Mouse (Mus musculus): ENCODE measurements around the gene Map4k2. TPM values are rescaled to one million over a fixed set of nuclear protein-coding genes. Genes with fewer than 3 reads are reported as not detected.

Gene Map4k2
- polyA plus RNA-seq, 1 experiment from 2014 or later: 11.3 TPM

DNA sequence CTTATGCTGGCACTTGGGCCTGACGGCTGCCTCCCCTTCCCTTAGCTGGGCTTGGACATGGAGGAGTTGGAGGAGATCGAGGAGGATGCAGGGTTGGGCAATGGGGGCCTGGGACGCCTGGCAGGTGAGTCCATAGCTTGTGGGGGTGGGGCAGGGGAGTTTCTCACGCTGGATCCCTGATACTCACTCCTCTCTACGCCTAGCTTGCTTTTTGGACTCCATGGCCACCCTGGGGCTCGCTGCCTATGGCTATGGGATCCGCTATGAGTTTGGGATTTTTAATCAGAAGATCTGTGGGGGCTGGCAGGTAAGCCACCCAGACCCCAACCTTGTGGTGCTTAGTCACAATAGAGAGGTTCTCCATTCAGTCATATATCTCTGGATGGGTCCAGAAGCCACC, 44.9 kb downstream of the Map4k2 start:
- Histone ChIP-seq H3K4me1 (peaks cover 16% of the 10 kb centered on the region; the same call in 1 of the 2 replicates), H3K9ac (no peak overlapping the region; the same call in 1 of the 2 replicates), H3K4me2 (no peak overlapping the region), H3K27me3 (0 out of 2 replicates have a peak, but pooled peaks cover 2% of the 10 kb centered on the region), H3K27ac (no peak overlapping the region), H3K9me3 (replicated peaks) (no peaks in the 10 kb centered on the region), H3K4me3 (no peak overlapping the region), H3K36me3 (ENCODE audit: poor library complexity, severe bottlenecking) (no peaks in the 10 kb centered on the region)
- no peak for ATAC-seq
- 76% methylated on average over 7 of the region's 7 CpGs for WGBS

- H3K27me3 ChIP-seq: 0 out of 2 replicates have a peak, but pooled peaks cover 2% of the 10 kb centered on the region
- no peaks in the 10 kb centered on the region for H3K36me3 ChIP-seq (ENCODE audit: poor library complexity, severe bottlenecking)
- H3K9ac ChIP-seq: no peak overlapping the region
- WGBS: 65% methylated on average over 9 of the region's 9 CpGs
- H3K4me3 ChIP-seq: no peak overlapping the region
- no peaks in the 10 kb centered on the region for H3K9me3 ChIP-seq (replicated peaks)
- no peak overlapping the region for H3K4me2 ChIP-seq
- no peak overlapping the region for H3K27ac ChIP-seq
- no peak for ATAC-seq
- H3K4me1 ChIP-seq: peaks cover 16% of the 10 kb centered on the region; the same call in 1 of the 2 replicates
Measured at GRCm38 (mm10) chr19:6386234-6386633, 45.3 kb downstream of the Map4k2 start.

DNA sequence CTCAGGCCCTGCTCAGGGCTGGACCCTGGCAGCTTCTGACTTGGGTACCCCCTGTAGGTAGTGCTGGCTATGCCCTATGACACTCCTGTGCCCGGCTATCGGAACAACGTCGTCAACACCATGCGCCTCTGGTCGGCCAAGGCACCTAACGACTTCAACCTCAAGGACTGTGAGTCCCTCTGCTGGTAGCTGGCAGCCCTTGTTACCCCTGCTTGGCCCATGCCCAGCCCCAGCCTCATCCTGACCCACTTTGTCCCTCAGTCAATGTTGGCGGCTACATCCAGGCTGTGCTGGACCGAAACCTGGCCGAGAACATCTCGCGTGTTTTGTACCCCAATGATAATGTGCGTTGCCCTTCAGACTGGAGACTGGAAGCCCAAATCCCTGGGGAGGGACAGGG, 47.1 kb downstream of the Map4k2 start:
- no peak overlapping the region for H3K27ac ChIP-seq
- no peak overlapping the region for H3K4me3 ChIP-seq
- 84% methylated on average over 13 of the region's 13 CpGs for WGBS
- 0 out of 2 replicates have a peak, but pooled peaks cover 2% of the 10 kb centered on the region for H3K27me3 ChIP-seq
- ATAC-seq: no peak
- H3K9me3 ChIP-seq (replicated peaks): no peaks in the 10 kb centered on the region
- no peak overlapping the region for H3K4me2 ChIP-seq
- no peak overlapping the region for H3K9ac ChIP-seq
- peaks cover 16% of the 10 kb centered on the region; the same call in 1 of the 2 replicates for H3K4me1 ChIP-seq
- H3K36me3 ChIP-seq (ENCODE audit: poor library complexity, severe bottlenecking): no peaks in the 10 kb centered on the region

GRCm38 (mm10) chr19:6389803-6390202, 48.9 kb downstream of the Map4k2 start:
- Histone ChIP-seq H3K4me2 (peak overlapping the region; percentile 52), H3K4me1 (peaks cover 7% of the 10 kb centered on the region; the same call in 1 of the 2 replicates), H3K27ac (no peak overlapping the region), H3K9me3 (replicated peaks) (no peaks in the 10 kb centered on the region), H3K27me3 (0 out of 2 replicates have a peak, but pooled peaks cover 2% of the 10 kb centered on the region), H3K36me3 (ENCODE audit: poor library complexity, severe bottlenecking) (no peaks in the 10 kb centered on the region), H3K9ac (peak overlapping the region; percentile 46; the same call in 1 of the 2 replicates), H3K4me3 (peak overlapping the region; percentile 14)
- WGBS: 5% methylated on average over 16 of the region's 16 CpGs
- ATAC-seq: no peak

DNA sequence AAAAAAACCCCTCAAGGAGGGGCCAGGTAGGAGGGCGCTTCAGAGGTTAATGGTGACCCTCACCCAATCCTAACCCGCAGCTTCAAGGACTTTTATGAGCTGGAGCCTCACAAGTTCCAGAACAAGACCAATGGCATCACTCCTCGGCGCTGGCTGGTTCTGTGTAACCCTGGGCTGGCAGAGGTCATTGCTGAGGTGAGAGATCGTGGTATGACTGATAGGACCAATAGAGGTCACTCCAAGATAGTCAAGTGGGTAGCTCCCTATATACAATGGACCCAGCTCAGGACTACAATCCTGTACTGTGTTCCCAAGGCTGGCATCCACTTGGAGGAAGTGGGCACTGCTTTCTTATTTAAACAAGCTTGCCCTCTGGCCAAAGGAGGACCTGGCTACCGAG, 49.3 kb downstream of the Map4k2 start:
- H3K9ac ChIP-seq: no peak overlapping the region
- H3K36me3 ChIP-seq (ENCODE audit: poor library complexity, severe bottlenecking): no peaks in the 10 kb centered on the region
- no peak for ATAC-seq
- no peaks in the 10 kb centered on the region for H3K9me3 ChIP-seq (replicated peaks)
- H3K27me3 ChIP-seq: 0 out of 2 replicates have a peak, but pooled peaks cover 2% of the 10 kb centered on the region
- peaks cover 7% of the 10 kb centered on the region; the same call in 1 of the 2 replicates for H3K4me1 ChIP-seq
- H3K27ac ChIP-seq: no peak overlapping the region
- 61% methylated on average over 6 of the region's 6 CpGs for WGBS
- H3K4me3 ChIP-seq: no peak overlapping the region
- H3K4me2 ChIP-seq: no peak overlapping the region

DNA sequence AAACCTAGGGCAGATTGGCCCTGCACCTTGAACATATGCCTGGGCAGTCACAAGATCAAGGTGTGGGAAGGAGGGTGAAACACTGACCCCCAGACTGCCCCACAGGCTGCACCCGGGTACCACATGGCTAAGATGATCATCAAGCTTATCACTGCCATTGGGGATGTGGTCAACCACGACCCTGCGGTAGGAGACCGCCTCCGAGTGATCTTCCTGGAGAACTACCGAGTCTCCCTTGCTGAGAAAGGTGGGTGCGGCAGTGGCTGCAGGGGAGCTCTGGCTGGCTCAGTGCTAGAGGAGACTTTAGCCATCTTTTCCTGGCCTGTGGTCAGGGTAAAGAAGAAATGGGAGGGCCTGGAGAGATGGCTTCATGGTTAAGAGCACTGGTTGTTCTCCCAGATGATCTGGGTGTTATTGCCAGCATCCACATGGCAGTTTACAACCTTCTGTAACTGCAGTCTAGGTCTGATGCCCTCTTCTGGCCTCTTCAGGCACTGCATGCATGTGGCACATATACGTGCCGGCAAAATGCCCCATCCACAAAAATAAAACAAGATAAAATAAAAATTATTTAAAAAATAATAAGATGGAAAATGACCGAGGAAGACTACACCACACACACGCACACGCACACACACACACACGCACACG, 51.9 kb downstream of the Map4k2 start:
- WGBS: 95% methylated on average over 14 of the region's 14 CpGs
- no peak overlapping the region for H3K27ac ChIP-seq
- H3K4me2 ChIP-seq: no peak overlapping the region
- no peaks in the 10 kb centered on the region for H3K36me3 ChIP-seq (ENCODE audit: poor library complexity, severe bottlenecking)
- 0 out of 2 replicates have a peak, but pooled peaks cover 6% of the 10 kb centered on the region for H3K27me3 ChIP-seq
- no peaks in the 10 kb centered on the region for H3K9me3 ChIP-seq (replicated peaks)
- H3K9ac ChIP-seq: no peak overlapping the region
- H3K4me3 ChIP-seq: no peak overlapping the region
- H3K4me1 ChIP-seq: peaks cover 7% of the 10 kb centered on the region; the same call in 1 of the 2 replicates
- ATAC-seq: no peak

DNA sequence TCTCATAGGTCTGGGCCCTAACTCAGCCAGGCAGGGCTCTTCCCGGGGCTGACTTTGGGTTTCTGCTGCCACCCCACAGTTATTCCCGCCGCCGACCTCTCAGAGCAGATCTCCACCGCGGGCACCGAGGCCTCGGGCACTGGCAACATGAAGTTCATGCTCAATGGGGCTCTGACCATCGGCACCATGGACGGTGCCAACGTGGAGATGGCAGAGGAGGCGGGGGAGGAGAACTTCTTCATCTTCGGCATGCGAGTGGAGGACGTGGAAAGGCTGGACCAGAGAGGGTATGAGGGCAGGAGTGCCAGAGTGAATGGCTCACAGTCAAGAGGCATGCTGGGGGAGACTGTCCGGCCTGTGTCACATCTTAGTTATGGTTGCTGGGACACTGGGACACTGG, 52.7 kb downstream of the Map4k2 start:
- WGBS: 91% methylated on average over 16 of the region's 16 CpGs

DNA sequence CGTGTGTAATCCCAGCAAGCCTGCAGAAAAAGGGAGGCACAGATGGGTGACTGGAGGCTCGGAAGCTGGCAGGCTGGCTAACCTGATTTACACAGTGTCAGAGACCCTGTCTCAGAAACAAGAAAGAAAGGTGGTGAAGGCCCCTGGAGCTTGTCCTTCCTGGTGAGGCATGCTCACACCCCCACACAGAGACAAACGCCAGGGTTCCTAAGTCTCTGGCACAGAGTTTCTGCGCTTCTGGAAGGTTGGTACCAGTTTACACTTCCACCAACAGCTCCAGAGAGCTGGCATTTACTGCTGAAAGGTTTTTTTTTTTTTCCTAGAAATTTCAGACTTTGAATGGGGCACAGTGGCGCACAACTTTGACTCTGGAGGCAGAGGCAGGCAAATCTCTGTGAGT, 55.3 kb downstream of the Map4k2 start:
- no peak overlapping the region for H3K4me2 ChIP-seq
- WGBS: 80% methylated on average over 5 of the region's 5 CpGs
- ATAC-seq: no peak
- peaks cover 29% of the 10 kb centered on the region for H3K4me1 ChIP-seq
- no peak overlapping the region for H3K9ac ChIP-seq
- H3K27me3 ChIP-seq: peaks cover 18% of the 10 kb centered on the region
- H3K4me3 ChIP-seq: no peak overlapping the region
- H3K27ac ChIP-seq: no peak overlapping the region
- H3K9me3 ChIP-seq (replicated peaks): no peaks in the 10 kb centered on the region
- H3K36me3 ChIP-seq (ENCODE audit: poor library complexity, severe bottlenecking): no peaks in the 10 kb centered on the region

More for the DNA sequence above, 52.7 kb downstream of the Map4k2 start:
- Histone ChIP-seq H3K27me3 (0 out of 2 replicates have a peak, but pooled peaks cover 3% of the 10 kb centered on the region), H3K27ac (no peak overlapping the region), H3K4me3 (no peak overlapping the region), H3K4me1 (peaks cover 13% of the 10 kb centered on the region), H3K4me2 (no peak overlapping the region), H3K9me3 (replicated peaks) (no peaks in the 10 kb centered on the region), H3K9ac (no peak overlapping the region), H3K36me3 (ENCODE audit: poor library complexity, severe bottlenecking) (no peaks in the 10 kb centered on the region)
- no peak for ATAC-seq

DNA sequence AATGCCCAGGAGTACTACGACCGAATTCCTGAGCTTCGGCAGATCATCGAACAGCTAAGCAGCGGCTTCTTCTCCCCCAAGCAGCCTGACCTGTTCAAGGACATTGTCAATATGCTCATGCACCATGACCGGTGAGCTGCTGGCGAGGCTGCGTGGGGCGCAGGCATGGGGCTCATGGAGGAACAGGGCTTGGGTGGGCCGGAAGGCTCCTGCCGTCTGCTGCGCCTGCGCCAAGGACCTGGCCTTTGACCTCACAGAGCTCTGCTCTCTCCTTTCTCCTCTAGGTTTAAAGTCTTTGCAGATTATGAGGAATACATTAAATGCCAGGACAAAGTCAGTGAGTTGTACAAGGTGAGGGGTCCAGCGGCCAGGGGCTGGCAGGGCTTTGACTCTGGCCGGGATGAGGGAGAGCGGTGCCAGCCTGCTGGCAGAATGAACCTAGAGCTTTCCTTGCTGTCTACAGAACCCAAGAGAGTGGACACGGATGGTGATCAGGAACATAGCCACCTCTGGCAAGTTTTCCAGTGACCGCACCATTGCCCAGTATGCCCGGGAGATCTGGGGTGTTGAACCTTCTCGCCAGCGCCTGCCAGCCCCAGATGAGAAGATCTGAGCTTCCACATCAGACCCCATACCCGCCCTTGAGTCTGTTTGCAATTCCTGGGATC, 56.8 kb downstream of the Map4k2 start:
- H3K4me1 ChIP-seq: peaks cover 37% of the 10 kb centered on the region
- no peak overlapping the region for H3K27ac ChIP-seq
- H3K4me3 ChIP-seq: no peak overlapping the region
- H3K9me3 ChIP-seq (replicated peaks): no peaks in the 10 kb centered on the region
- H3K27me3 ChIP-seq: peaks cover 32% of the 10 kb centered on the region
- peak overlapping the region; percentile 99 for H3K4me2 ChIP-seq
- no peaks in the 10 kb centered on the region for H3K36me3 ChIP-seq (ENCODE audit: poor library complexity, severe bottlenecking)
- no peak for ATAC-seq
- WGBS: 88% methylated on average over 22 of the region's 22 CpGs
- no peak overlapping the region for H3K9ac ChIP-seq

- Histone ChIP-seq H3K4me3 (peak overlapping the region; percentile 63), H3K27me3 (peaks cover 32% of the 10 kb centered on the region), H3K9me3 (replicated peaks) (no peaks in the 10 kb centered on the region), H3K9ac (peak overlapping the region; percentile 77), H3K4me2 (peak overlapping the region; percentile 99), H3K4me1 (peaks cover 37% of the 10 kb centered on the region), H3K36me3 (ENCODE audit: poor library complexity, severe bottlenecking) (no peaks in the 10 kb centered on the region), H3K27ac (peak overlapping the region; percentile 48; the same call in 1 of the 2 replicates)
- WGBS: under 1% methylated on average over 39 of the region's 39 CpGs
- ATAC-seq: peak; percentile 70
Measured at GRCm38 (mm10) chr19:6398447-6399284, 57.7 kb downstream of the Map4k2 start.

DNA sequence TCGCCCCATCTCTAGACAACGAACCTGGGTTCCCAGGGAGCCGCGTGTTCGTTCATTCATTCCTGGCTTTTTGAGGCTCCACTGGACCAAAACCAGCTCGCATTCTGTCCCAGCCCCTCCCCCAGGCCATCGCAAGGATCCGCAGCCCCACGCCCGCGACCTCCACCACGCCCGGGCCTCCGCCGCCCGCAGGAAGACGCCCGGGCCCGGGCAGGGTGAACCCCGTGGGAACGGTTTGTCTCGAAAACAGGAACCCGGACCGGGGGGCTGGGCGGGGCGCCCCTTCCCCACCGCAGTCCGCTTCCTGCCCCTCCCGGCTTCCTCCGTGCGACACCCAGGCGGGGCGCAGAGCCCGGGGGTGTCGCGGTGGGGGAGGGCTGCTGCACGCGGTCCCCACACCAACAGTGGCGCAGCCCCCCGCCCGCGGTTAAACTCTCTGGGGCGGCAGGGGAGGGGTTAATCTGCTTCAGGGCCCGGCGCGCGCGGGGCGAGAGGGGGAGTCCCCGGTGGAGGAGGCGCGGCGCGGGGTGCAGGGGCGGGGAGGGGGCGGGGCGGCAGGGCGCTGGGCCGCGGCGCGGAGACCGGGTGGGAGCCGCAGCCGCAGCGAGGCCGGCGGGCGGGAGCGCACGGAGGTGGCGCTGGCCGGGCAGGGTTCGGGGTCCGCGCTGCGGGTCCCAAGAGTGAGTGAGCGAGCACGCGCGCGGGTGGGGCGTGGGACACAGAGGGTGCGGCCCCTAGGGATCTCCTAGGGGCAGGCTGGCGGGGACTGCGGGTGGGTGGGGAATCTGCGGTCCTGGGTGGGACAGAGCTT, 58.6 kb downstream of the Map4k2 start, which contains the start of gene Rasgrp2:
Gene Rasgrp2, plus strand, starts transcription at position 56 of the 811 bp plus-strand sequence.
- Histone ChIP-seq H3K4me3 (peak within 1 kb of the TSS; percentile 63), H3K4me2 (peak within 1 kb of the TSS; percentile 99), H3K4me1 (peaks cover 37% of the 10 kb centered on the region), H3K9ac (peak within 1 kb of the TSS; percentile 77), H3K9me3 (replicated peaks) (no peaks in the 10 kb centered on the region), H3K27ac (peak within 1 kb of the TSS; percentile 48), H3K36me3 (ENCODE audit: poor library complexity, severe bottlenecking) (no peaks in the 10 kb centered on the region), H3K27me3 (peaks cover 32% of the 10 kb centered on the region)
- peak; percentile 38 for ATAC-seq
- WGBS: under 1% methylated on average over 69 of the region's 87 CpGs
